Mouse (Mus musculus) frontal cortex, postnatal 14 days (tissue): ENCODE measurements around the gene Ang5.
"Not testable (repeated sequence)": the region's sequence is repeated elsewhere in the genome, so short reads cannot be mapped to it uniquely, and the experiment has no call there.

Source experiments
- DNase-seq, 2 experiments: peaks; one replicate each; pipeline ENCODE4 v3.0.0; 2022; ENCODE audit warnings: low spot score in 2 of 2

The Ang5 gene

DNA sequence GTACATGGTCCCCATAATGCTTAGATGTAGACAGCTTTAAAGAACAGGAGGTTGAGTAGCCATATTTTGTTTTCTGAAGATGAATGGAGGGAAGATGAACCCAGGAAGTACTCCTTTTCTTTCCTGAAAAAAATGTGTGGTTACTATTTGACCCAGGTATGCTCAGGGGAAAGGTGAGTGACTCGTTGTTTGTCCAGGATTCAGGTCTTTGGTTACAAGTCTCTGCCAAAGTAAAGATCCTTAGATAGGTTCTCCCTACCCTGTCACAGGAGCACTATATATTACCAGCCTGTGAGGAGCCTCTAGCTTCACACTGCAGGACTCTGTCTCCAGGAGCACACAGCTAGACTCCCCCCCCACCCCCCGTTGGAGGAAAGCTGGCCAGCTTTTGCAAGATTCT, at the start of gene Ang5:
Ang5 (plus strand) TSS at position 301 of the 400 bp plus-strand sequence.
- not testable (repeated sequence) for DNase-seq

DNA sequence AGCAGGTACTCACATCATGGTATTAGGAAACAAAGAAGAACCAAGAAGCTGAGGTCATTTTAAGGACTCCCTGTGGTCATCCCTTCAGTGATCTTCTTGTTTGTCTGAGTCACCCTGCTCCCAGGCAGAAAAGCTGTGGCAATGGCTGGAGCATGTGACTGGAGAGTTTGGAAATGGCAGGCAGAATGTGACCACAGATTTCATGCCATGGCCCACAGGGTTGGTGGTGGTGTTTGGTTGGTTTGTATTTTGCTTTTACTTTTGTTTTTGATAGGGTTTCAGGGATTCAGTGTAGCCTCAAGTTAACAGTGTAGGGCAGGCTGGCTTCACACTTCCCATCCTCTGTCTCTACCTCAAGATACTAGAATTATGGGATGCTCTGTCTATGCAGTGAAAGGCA, 38.7 kb upstream of the Ang5 start:
- not testable (repeated sequence) for DNase-seq

DNA sequence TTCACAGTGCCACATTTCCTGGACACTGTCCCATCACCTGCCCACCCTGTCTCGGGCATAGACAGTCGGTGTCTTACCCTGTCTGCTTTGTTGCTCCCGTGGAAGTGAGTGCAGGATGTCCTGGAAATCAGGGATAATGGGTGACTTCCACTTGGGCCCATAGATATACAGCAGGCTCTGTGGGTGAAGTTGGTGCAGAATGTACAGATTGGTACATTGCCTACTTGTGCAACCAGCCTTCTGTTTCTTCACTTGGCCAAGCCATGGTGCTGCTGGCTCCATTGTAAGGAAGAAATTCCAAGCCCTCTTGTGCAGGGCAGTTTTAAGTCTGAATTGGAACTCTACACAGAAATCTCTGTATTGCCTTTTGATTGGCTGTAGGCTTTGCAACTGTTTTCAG, 33.4 kb upstream of the Ang5 start, which contains the start of gene Ear10:
Ear10 (minus strand) TSS at position 101 of the 400 bp plus-strand sequence.
- DNase-seq, result not testable (repeated sequence)

DNA sequence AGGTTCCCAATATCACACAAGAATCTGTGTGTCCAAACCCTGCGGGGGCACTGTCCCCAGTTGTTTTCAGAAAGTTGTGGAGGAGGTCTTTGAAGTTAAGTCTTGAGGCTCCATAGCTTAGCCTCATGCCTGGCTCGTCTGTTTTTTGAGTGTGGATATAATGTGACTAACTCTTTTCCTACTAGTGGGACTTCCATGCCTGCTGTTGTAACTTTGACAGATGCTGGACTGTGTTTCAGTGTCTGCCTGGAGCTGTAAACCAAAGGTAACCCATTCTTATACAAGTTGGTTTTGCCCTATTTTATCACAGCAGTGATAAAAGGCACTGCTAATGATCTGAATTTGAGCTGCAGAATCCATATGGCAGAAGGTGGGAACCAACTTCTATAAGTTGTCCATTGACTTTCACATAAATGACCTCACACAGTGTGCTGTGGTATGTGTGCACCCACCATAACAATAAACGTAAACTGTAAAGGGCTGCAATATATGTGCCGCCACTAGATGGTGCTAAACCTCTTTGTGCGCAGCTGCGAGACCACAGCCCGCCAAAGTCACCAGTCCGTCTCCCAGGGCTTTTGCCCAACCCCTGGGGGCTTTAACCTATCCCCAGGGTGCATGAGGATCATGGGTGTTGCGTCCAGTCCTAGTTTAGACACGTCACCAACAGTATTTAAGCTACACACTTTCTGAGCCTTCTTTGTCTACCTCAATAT, 32.0 kb upstream of the Ang5 start, which contains the start of gene Gm8113:
Gm8113 (plus strand) TSS at position 703 of the 716 bp plus-strand sequence.
- DNase-seq, result peak; percentile 12 to 53

DNA sequence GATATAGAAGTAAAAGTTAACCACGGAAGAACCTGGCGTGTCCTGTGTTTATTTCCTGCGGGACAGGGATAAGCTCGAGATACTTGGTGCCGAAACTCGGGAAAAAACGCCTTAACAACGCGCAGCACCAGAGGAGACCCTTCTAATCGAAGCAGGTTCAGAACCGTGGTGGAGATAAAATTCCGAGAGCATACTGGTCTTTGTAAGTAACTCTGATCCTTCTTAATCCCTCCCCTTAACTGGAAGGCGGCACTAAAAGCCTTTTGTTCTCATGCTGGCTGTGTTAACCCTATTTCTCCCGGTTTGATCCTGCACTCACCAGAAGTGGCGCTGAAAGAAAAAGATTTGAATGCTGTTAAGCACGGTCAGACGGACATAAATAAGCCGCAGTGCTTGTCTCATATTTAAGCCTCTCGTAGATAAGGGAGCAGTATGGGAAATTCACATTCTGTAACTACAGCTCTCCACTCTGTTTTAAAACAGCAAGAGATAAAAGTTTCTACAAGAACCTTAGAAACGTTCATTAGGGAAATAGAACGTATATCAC, 31.4 kb upstream of the Ang5 start:
- not testable (repeated sequence) for DNase-seq

DNA sequence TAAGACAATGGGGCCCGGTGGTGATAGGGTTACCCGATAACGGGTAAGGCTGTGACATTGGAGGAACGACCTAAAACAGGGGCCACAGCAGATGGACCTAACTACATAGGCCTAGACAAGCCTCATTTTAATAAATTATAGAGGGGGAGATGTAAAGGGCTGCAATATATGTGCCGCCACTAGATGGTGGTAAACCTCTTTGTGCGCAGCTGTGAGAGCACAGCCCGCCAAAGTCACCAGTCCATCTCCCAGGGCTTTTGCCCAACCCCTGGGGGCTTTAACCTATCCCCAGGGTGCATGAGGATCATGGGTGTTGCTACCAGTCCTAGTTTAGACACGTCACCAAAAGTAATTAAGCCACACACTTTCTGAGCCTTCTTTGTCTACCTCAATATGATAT, 23.9 kb upstream of the Ang5 start:
- peak; percentile 2 to 20 for DNase-seq

DNA sequence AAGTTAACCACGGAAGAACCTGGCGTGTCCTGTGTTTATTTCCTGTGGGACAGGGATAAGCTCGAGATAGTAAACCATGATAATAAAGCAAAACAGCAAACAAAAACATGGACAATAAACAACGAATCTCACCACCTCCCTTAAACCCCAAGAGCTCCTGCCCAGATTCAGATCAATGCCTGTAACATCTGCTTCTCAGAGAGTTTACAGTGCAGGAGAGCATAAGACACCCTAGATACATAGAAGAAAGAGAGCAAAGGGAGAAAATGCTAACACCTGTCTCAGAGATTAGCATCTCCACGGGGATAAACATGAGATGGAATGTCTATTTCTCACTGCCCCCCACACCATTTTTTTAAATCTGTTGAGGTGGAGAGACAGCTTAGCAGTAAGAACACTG, 23.5 kb upstream of the Ang5 start:
- DNase-seq, result not testable (repeated sequence)

DNA sequence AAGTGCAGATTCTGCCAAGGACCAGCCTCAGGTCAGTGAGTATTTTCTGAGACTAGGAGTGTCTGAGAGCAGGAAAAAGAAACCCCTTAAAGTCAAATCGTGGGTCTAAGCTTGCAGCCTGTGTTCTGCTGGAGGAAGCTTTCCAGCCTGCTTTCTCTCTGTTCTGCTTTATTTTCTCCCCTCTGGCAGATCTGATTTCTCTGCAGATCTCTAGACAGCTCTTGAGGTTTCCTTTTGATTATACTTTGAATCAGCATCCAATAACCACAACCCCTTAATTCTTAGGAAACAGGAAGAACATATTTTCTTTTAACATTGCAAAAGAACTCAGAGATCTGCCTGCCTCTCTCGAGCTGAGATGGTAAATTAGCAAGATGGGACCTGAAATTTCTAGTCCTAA, 3.5 kb upstream of the Ang5 start:
- DNase-seq, result not testable (repeated sequence)

DNA sequence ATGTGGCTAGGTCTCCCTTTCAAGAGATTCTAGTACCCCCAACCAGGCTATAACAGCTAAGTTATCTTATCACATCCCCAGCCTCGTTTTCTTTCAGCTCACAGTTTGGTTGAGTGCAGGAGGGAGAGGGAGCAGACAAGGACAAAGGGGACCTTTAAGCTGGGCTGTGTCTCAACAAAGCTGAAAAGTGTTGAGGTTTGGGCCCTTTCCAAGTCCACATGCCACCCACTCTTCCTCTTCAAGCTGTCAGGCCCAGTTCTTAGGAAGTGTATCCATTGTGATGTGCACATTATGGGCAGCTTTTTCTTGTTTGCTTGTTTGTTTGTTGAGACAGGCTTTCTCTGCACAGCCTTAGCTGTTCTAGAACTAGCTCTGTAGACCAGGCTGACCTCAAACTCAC, 1.8 kb upstream of the Ang5 start:
- not testable (repeated sequence) for DNase-seq

DNA sequence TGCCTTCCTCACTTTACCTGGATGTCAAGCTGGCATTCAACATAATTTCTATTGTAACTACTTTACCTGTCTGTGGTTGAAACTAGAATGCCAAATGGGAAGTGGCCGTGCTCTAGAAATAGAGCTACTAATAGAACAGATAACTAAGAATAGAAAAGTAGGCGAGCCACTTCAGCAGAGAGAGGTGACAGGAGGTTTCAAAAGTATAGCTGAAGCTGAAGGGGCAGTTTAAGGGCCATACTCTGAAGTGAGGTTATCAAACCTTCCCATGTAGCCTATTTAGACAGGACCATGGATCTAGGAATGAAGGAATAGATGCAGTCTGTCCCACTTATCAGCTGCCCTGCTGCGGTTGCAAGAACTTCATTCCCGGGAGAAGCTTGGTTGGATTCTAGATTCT, 26.6 kb downstream of the Ang5 start:
- no peak for DNase-seq

DNA sequence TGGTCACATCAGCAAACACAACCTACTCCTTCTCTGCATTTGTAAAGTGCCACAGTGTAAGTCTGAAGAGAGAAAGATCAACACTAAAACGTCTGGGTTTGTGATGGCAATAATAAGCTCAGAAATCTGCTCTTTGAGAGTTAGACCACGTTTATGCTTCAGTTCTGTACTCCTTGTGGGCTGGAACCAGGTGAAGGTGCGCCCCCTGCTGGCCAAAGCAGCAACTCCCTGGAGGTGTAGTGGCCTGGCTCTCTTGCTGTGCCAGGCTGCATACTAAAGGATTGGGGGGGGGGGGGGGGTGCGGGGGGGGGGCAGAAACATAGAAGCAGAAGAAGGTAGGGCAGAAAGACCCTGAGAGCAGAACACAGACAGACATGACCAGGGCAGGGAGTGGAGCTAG, 27.0 kb downstream of the Ang5 start:
- DNase-seq, result peak in 1 of 2 experiments; percentile 22

DNA sequence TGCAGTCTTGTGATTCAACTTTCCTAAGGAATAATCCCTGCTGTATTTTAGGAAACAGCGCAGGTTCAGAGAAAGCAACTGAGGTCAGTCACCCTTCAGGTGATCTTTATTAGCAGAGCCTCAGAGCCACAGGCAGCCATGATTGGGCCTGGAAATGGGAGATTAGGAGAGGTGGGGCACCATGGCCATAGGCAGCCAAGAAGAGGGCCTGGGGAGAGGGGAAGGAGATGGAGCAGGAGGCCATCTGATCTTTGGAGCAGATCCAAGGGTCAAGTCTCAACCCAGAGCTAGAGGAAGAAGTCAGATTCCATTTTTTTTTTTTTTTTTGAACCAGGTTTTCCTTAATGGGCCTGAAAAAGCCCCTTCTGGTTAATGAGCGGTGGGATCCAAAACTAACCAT, 29.3 kb downstream of the Ang5 start:
- no peak for DNase-seq

DNA sequence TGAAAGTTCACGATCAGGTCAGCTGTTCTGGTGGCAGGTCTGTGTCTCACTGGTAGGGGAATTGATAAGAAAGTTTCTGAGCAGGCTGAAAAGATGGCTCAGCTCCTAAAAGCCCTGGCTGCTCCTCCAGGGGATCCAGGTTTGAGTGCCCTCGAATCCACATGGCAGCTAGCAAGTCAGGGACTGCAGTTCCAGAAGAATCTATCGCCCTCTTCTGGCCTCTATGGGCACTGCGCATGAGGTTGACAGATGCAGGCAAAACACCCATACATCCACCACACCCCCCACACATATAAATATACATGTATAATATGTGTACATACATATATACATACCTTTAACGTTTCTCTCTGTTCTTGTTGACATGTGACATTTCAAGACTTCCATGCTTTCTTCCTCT, 30.5 kb downstream of the Ang5 start:
- peak; percentile 38 to 70 for DNase-seq

DNA sequence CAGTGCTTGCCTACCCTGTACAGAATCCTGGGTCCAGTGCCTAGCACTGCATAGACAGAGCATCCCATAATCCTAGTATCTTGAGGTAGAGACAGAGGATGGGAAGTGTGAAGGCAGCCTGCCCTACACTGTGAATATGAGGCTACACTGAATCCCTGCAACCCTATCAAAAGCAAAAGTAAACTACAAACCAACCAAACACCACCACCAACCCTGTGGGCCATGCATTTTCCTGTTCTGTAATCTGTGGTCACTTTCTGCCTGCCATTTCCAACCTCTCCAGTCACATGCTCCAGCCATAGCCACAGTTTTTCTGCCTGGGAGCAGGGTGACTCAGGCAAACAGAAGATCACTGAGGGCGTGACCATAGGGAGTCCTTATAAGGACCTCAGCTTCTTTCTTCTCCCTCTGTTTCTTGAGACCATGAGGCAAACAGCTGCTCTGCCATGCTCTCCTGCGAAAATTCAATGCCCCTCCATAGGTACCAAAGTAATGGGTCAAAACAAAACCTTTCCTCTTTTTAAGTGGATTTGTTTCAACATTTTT, 41.7 kb downstream of the Ang5 start:
- not testable (repeated sequence) for DNase-seq

DNA sequence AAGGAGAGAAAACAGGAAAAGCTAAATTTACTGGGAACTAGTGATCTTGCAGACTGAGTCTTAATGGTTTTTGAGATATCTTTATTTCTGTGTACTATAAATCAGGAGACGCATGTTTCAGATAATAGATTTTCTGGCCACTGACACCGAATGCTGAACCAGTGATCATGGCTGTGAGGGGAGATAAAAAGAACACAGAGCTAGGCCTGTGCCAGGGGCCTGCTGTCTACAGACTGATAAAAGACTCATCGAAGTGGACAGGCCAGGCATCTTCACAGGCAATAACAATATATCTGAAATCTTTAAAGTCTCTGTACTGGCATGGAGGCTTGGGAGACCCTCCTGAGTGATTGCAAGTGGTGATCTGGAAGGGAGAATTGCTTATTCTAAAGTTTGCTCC, 44.7 kb downstream of the Ang5 start:
- no peak for DNase-seq

DNA sequence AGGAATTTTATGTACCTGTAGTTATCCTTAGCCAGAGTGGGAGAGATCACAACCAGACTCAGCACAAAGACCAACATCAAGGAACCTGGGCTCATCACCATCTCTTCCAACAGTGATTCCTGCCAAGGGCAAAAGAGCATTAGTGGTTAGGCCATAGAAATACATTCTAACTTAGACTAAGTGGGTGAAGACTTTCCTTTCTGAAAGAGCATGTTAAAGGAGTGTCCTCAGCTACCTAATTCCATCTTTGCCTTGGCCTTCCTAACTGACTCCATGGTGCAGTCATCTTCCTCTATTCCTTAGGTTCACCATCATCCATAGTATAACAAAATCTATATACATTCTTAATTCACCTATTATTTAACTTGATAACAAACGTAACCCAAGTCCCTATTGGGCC, 45.3 kb downstream of the Ang5 start, which contains the start of gene Ang6:
Ang6 (minus strand) TSS at position 101 of the 400 bp plus-strand sequence.
- no peak for DNase-seq

DNA sequence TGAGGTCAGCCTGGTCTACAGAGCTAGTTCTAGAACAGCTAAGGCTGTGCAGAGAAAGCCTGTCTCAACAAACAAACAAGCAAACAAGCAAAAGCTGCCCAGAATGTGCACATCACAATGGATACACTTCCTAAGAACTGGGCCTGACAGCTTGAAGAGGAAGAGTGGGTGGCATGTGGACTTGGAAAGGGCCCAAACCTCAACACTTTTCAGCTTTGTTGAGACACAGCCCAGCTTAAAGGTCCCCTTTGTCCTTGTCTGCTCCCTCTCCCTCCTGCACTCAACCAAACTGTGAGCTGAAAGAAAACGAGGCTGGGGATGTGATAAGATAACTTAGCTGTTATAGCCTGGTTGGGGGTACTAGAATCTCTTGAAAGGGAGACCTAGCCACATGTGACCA, 51.2 kb downstream of the Ang5 start:
- not testable (repeated sequence) for DNase-seq

DNA sequence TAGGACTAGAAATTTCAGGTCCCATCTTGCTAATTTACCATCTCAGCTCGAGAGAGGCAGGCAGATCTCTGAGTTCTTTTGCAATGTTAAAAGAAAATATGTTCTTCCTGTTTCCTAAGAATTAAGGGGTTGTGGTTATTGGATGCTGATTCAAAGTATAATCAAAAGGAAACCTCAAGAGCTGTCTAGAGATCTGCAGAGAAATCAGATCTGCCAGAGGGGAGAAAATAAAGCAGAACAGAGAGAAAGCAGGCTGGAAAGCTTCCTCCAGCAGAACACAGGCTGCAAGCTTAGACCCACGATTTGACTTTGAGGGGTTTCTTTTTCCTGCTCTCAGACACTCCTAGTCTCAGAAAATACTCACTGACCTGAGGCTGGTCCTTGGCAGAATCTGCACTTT, 52.8 kb downstream of the Ang5 start:
- DNase-seq, result not testable (repeated sequence)
